ENCODE assay signal across 12 mouse cellular contexts in genomic region chr17:70305021-70305420, GRCm38 (mm10).
"Had no signal": no experiment of that assay in that cellular context is flagged by ENCODE, and none has a peak within 500 bp of the region (broad histone marks: within the 10 kb centered on the region; RNA-seq: fewer than 3 reads in every experiment).

No protein-coding gene starts in this region.

- H3K4me2 ChIP-seq: liver, embryonic 11.5 days; lung, embryonic 14.5 days; midbrain, embryonic 13.5 days; neural tube, embryonic 15.5 days had no signal

- H3K27me3 ChIP-seq: midbrain, embryonic 13.5 days; neural tube, embryonic 15.5 days had no signal

- H3K27ac ChIP-seq: limb, embryonic 10.5 days; midbrain, embryonic 13.5 days; neural tube, embryonic 15.5 days; stomach, postnatal 0 days had no signal

- H3K4me3 ChIP-seq: limb, embryonic 10.5 days; midbrain, embryonic 13.5 days; myocyte; neural tube, embryonic 15.5 days had no signal

- H3K9ac ChIP-seq: lung, embryonic 14.5 days; midbrain, embryonic 13.5 days; neural tube, embryonic 15.5 days had no signal

- DNase-seq: kidney, postnatal 36 days; lung, embryonic 14.5 days; lung, postnatal 10 days; lung, postnatal 4 days; right cerebral cortex, adult 18-20 months; thymus, postnatal 4 days had no signal

- H3K9me3 ChIP-seq: limb, embryonic 10.5 days; midbrain, embryonic 13.5 days; neural tube, embryonic 15.5 days had no signal

- ATAC-seq: midbrain, embryonic 13.5 days had no signal

- H3K36me3 ChIP-seq: limb, embryonic 10.5 days; midbrain, embryonic 13.5 days; neural tube, embryonic 15.5 days had no signal
